Mouse (Mus musculus) C2C12 (cell line): ENCODE results near the gene Zfp715.

ENCODE experiments used
- CEBPB ChIP-seq: IDR thresholded peaks from one replicate; pipeline ENCODE4 v1.6.1; 2011; ENCODE audit warnings: low read depth, mild to moderate bottlenecking, control low read depth, moderate library complexity
- CTCF ChIP-seq: IDR thresholded peaks from one replicate; pipeline ENCODE4 v1.5.1; 2011; ENCODE audit not compliant: control insufficient read depth, insufficient read depth, insufficient read length
- FOSL1 ChIP-seq: IDR thresholded peaks from one replicate; pipeline ENCODE4 v1.8.0; 2011; ENCODE audit warnings: mild to moderate bottlenecking, low read length; ENCODE audit not compliant: poor library complexity, insufficient read depth, severe bottlenecking
- MAX ChIP-seq: IDR thresholded peaks from one replicate; pipeline ENCODE4 v1.6.1; 2011; ENCODE audit warnings: mild to moderate bottlenecking, control low read depth
- USF1 ChIP-seq: IDR thresholded peaks from one replicate; pipeline ENCODE4 v1.6.1; 2011; ENCODE audit warnings: low read depth, mild to moderate bottlenecking, control low read depth, moderate library complexity

- no peak for TF ChIP-seq USF1
- no peak for TF ChIP-seq CTCF
- no peak for TF ChIP-seq CEBPB
- no peak for TF ChIP-seq MAX
- no peak for TF ChIP-seq FOSL1
Measured at GRCm38 (mm10) chr7:43277401-43277800, 35.7 kb downstream of the Zfp715 start.
